Mouse (Mus musculus) hindbrain, postnatal 0 days (tissue): Measurements from ENCODE around the gene Nudt16l1. TPM values are rescaled to one million over a fixed set of nuclear protein-coding genes. Genes with fewer than 3 reads are reported as not detected.

Source experiments
- ATAC-seq: fragments of 200-750 bp; cut with Nextera tagmentation; 2 replicates; pipeline ENCODE4 v1.8.0; 2017; ENCODE audit warnings: mild to moderate bottlenecking, moderate TSS enrichment, moderate library complexity
- DNase-seq: peaks from one replicate; pipeline ENCODE4 v3.0.0-alpha.2; 2015; ENCODE audit warnings: low spot score
- H3K27ac ChIP-seq: fragments of 300-500 bp; sonication (generic); 2 replicates; pipeline ENCODE4 v1.5.1; 2014; ENCODE audit warnings: mild to moderate bottlenecking
- H3K27me3 ChIP-seq: fragments of 300-500 bp; sonication (generic); 2 replicates; pipeline ENCODE4 v1.6.1; 2014; ENCODE audit warnings: low read length, mixed read lengths; ENCODE audit not compliant: insufficient read depth
- H3K36me3 ChIP-seq: fragments of 300-500 bp; sonication (generic); 2 replicates; pipeline ENCODE4 v1.6.1; 2014; ENCODE audit warnings: low read length, mixed read lengths; ENCODE audit not compliant: insufficient read depth
- H3K4me1 ChIP-seq: fragments of 300-500 bp; sonication (generic); 2 replicates; pipeline ENCODE4 v1.6.1; 2014; ENCODE audit warnings: antibody characterized with exemption, low read length, mixed read lengths; ENCODE audit not compliant: insufficient read depth
- H3K4me2 ChIP-seq: fragments of 300-500 bp; sonication (generic); 2 replicates; pipeline ENCODE4 v1.6.1; 2014; ENCODE audit warnings: low read depth, mild to moderate bottlenecking, low read length, moderate library complexity, mixed read lengths
- H3K4me3 ChIP-seq: fragments of 300-500 bp; sonication (generic); 2 replicates; pipeline ENCODE4 v1.5.1; 2014; ENCODE audit warnings: low read length
- H3K9ac ChIP-seq: fragments of 300-500 bp; sonication (generic); replicated peaks from 2 replicates; pipeline ENCODE4 v1.6.1; 2014; ENCODE audit warnings: mild to moderate bottlenecking, low read length, moderate library complexity, mixed read lengths
- H3K9me3 ChIP-seq: fragments of 300-500 bp; sonication (generic); 2 replicates; pipeline ENCODE4 v1.6.1; 2016; ENCODE audit warnings: low read length, mixed read lengths
- CTCF ChIP-seq: IDR thresholded peaks from 2 replicates; pipeline ENCODE4 v1.5.1; 2016; ENCODE audit warnings: antibody characterized with exemption, control low read depth, low read depth
- WGBS: fragments of 180-500 bp; shearing (Covaris S2); extraction: QIAGEN DNeasy Blood & Tissue Kit; methylation state at CpG from one replicate; pipeline ENCODE4 v1.1.7; 2014; 5-methylcytosine and 5-hydroxymethylcytosine counted together
- polyA plus RNA-seq: library from polyadenylated mRNA; unstranded; fragments of >200 nt; fragmentation: Nextera tagmentation; extraction: Ambion mirVana; gene quantifications from 2 replicates; pipeline ENCODE4 v1.2.1, GENCODE M21; 2015
- total RNA-seq: library from RNA; depleted of rRNA; stranded (reverse); fragments of >200 nt; gene quantifications from 2 replicates; pipeline ENCODE4 v1.2.3, GENCODE M21; 2014; rRNA removed

The Nudt16l1 gene
- total and polyA plus RNA-seq, 2 experiments from 2014 or later = 43.0 to 119 TPM

GRCm38 (mm10) chr16:4984717-4985116, 46.2 kb downstream of the Nudt16l1 start:
- Histone ChIP-seq H3K27ac (no peak overlapping the region), H3K9ac (no peak overlapping the region), H3K27me3 (no peaks in the 10 kb centered on the region), H3K4me2 (no peak overlapping the region), H3K4me3 (no peak overlapping the region), H3K9me3 (no peaks in the 10 kb centered on the region), H3K4me1 (no peaks in the 10 kb centered on the region), H3K36me3 (no peaks in the 10 kb centered on the region)
- no peak for TF ChIP-seq CTCF
- no peak for DNase-seq
- 92% methylated on average over 12 of the region's 12 CpGs for WGBS
- no peak for ATAC-seq

Other genes with a start within 250 kb of the Nudt16l1 start
- gene Nmral1, start 219.4 kb upstream of the Nudt16l1 start, total RNA-seq = 30.7 and 31.8 TPM in 2 replicates
- gene Nmral1, start 219.4 kb upstream of the Nudt16l1 start, polyA plus RNA-seq = 33.1 and 35.4 TPM in 2 replicates
- gene Hmox2, start 212.4 kb upstream of the Nudt16l1 start, total RNA-seq = 36.0 and 41.2 TPM in 2 replicates
- gene Hmox2, start 212.4 kb upstream of the Nudt16l1 start, polyA plus RNA-seq = 93.4 and 101 TPM in 2 replicates
- gene Cdip1, start 148.5 kb upstream of the Nudt16l1 start, total RNA-seq = 147 and 148 TPM in 2 replicates
- 133 and 135 TPM in 2 replicates for gene Cdip1, start 148.5 kb upstream of the Nudt16l1 start, polyA plus RNA-seq
- 0.47 TPM in 1 of 2 replicates, not detected in the other for gene 4930562C15Rik, start 103.3 kb upstream of the Nudt16l1 start, total RNA-seq
- 0.29 and 0.31 TPM in 2 replicates for gene 4930562C15Rik, start 103.3 kb upstream of the Nudt16l1 start, polyA plus RNA-seq
- gene Ubald1, start 58.4 kb upstream of the Nudt16l1 start, total RNA-seq = 37.6 and 38.8 TPM in 2 replicates
- 66.3 and 66.6 TPM in 2 replicates for gene Ubald1, start 58.4 kb upstream of the Nudt16l1 start, polyA plus RNA-seq
- 217 and 235 TPM in 2 replicates for gene Mgrn1, start 52.5 kb upstream of the Nudt16l1 start, total RNA-seq
- gene Mgrn1, start 52.5 kb upstream of the Nudt16l1 start, polyA plus RNA-seq = 123 and 126 TPM in 2 replicates
- gene Anks3, start 25.4 kb downstream of the Nudt16l1 start, total RNA-seq = 35.0 and 47.7 TPM in 2 replicates
- gene Anks3, start 25.4 kb downstream of the Nudt16l1 start, polyA plus RNA-seq = 38.0 and 44.1 TPM in 2 replicates
- gene Sept12, start 59.1 kb downstream of the Nudt16l1 start, total RNA-seq = not detected in 2 replicates
- gene Sept12, start 59.1 kb downstream of the Nudt16l1 start, polyA plus RNA-seq = not detected in 2 replicates
- not detected in 2 replicates for gene Smim22, start 68.5 kb downstream of the Nudt16l1 start, total RNA-seq
- gene Smim22, start 68.5 kb downstream of the Nudt16l1 start, polyA plus RNA-seq = 6.5 and 6.6 TPM in 2 replicates
- gene Rogdi, start 74.8 kb downstream of the Nudt16l1 start, total RNA-seq = 105 and 126 TPM in 2 replicates
- 142 and 148 TPM in 2 replicates for gene Rogdi, start 74.8 kb downstream of the Nudt16l1 start, polyA plus RNA-seq
- gene Glyr1, start 111.1 kb downstream of the Nudt16l1 start, total RNA-seq = 154 and 161 TPM in 2 replicates
- gene Glyr1, start 111.1 kb downstream of the Nudt16l1 start, polyA plus RNA-seq = 136 and 139 TPM in 2 replicates
- 28.9 and 29.8 TPM in 2 replicates for gene Ubn1, start 111.3 kb downstream of the Nudt16l1 start, total RNA-seq
- 7.3 and 8.2 TPM in 2 replicates for gene Ubn1, start 111.3 kb downstream of the Nudt16l1 start, polyA plus RNA-seq
- gene Ppl, start 193.7 kb downstream of the Nudt16l1 start, total RNA-seq = 0.07 and 0.16 TPM in 2 replicates
- gene Ppl, start 193.7 kb downstream of the Nudt16l1 start, polyA plus RNA-seq = 0.13 and 0.16 TPM in 2 replicates
- gene Sec14l5, start 208.3 kb downstream of the Nudt16l1 start, total RNA-seq = 0.21 and 0.29 TPM in 2 replicates
- 0.09 and 0.18 TPM in 2 replicates for gene Sec14l5, start 208.3 kb downstream of the Nudt16l1 start, polyA plus RNA-seq